Mouse (Mus musculus): ENCODE data around the gene Gm10310.
"Not testable (repeated sequence)": the region's sequence is repeated elsewhere in the genome, so short reads cannot be mapped to it uniquely, and the experiment has no call there.

Gm10310 gene

DNA sequence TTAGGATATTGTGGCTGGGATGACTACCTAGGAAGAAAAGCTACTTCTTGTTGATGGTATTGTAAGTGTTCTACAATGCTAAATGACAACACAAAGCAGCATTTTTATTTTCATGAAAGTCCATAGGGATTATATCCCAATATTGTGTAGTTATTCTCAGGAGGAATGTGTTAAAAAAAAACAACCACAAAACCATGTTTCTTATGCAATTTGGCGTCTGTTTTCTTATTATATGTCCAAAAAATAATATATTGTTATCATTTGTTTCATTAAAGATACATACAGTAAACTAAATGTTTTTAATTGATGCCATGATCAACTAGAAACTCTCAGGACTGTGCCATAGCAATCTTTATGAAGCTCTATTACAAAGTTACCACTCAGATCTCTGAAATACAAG, at the start of gene Gm10310:
TSS of gene Gm10310 (minus strand) at position 101 of the 400 bp plus-strand sequence.
- not testable (repeated sequence) for DNase-seq (ENCODE audit: low spot score)

DNA sequence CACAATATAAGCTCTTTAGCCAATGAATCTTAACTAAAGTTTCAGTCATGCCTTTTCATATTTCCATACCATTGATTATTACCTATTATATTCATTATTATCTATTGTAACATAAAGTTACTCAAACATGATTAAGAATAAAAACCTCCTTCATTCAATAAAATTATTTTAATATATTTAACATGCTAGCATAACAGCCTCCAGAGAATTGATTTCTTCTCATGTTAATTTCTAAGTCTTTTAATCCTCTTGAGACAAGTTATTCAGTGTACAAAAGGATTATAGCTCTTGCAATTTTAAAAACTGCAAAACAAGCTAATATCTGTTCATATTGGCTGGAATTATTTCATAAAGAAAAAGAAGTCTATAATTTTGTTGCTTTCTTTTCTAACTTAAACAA, 45.2 kb upstream of the Gm10310 start, which contains the start of gene Olfr821:
TSS of gene Olfr821 (plus strand) at position 301 of the 400 bp plus-strand sequence.
- no peak for DNase-seq (ENCODE audit: low spot score)

DNA sequence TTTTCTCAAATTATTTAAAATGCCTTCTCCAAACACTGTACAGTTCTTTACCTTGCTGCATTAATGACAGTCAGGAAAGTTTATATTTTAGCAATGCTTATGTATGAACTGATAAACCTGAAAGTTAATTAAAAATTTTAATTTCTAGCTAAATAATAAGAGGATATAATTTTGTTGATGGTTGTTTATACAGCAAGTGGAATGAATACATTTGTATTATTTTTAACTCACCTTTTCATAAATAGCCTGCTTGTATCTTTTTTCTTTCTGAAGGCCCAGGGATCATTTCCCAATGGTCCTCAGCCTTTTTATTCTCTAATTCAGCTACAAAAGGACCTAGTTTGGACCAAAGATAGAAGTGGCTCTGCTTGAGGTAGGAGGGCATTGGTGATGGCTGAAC, 27.5 kb upstream of the Gm10310 start, which contains the start of gene Olfr820:
TSS of gene Olfr820 (plus strand) at position 301 of the 400 bp plus-strand sequence.
- DNase-seq (ENCODE audit: low spot score) = no peak

DNA sequence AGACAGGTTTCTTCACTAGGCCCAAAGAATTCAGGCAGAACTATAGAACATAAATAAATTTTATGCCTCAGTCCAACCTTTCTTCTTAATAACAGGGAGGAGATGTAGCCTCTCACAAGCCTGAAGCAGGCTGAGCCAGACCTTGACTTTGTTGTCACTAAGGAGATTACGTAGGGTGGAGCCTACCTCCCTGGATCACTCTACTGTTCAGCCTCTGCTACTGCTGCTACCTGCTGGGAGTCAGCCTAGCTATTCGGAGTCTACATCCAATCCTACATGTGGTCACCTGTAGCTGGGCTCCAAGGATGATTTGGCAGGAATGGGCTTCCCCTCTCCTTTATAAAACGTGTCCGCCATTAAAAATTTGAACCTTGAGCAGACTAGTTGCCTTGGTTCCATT, 20.5 kb upstream of the Gm10310 start:
- DNase-seq (ENCODE audit: low spot score) = not testable (repeated sequence)

DNA sequence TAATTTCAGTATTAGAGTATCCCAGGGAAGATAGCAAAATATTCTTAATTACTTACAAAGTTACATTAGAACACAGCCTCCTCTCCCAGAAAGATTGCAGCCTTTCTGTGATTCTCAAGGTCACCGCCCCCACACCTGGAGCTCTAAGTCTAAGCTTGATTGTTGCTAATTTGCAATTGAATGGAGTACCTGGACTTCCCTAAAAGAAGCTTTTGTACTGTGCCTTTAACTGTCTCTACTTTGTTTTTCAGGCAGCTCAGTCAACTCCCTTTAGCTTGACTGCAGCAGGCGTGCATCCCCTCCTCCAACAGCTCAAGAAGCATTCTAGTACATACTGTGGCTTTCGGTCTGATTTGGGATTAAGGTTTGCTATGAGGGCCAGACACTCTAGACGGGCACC, 19.2 kb upstream of the Gm10310 start:
- DNase-seq (ENCODE audit: low spot score) = not testable (repeated sequence)

DNA sequence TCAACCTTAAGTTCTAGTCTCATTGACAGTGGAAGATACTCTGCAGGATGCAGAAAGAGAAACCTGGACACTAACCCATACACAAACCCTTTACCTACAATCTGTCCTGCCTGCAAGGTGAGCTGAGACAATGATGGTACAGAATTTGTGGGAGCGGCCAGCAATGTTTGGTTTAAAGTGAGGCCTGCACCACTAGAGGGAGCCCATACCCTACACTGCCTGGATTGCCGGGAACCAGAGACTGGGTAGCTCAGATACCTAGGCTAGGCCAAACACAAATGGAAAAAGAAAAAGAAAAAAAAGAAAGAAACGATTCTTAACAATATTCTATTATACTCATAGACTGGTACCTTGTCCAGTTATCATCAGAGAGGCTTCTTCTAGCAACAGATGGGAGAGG, 3.0 kb downstream of the Gm10310 start:
- not testable (repeated sequence) for DNase-seq (ENCODE audit: low spot score)

DNA sequence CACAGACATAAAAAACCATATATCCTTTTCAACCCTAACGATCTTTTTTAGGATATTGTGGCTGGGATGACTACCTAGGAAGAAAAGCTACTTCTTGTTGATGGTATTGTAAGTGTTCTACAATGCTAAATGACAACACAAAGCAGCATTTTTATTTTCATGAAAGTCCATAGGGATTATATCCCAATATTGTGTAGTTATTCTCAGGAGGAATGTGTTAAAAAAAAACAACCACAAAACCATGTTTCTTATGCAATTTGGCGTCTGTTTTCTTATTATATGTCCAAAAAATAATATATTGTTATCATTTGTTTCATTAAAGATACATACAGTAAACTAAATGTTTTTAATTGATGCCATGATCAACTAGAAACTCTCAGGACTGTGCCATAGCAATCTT, 8.8 kb downstream of the Gm10310 start, which contains the start of gene Olfr247:
TSS of gene Olfr247 (minus strand) at position 101 of the 400 bp plus-strand sequence.
- not testable (repeated sequence) for DNase-seq (ENCODE audit: low spot score)

DNA sequence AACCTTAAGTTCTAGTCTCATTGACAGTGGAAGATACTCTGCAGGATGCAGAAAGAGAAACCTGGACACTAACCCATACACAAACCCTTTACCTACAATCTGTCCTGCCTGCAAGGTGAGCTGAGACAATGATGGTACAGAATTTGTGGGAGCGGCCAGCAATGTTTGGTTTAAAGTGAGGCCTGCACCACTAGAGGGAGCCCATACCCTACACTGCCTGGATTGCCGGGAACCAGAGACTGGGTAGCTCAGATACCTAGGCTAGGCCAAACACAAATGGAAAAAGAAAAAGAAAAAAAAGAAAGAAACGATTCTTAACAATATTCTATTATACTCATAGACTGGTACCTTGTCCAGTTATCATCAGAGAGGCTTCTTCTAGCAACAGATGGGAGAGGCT, 11.9 kb downstream of the Gm10310 start:
- not testable (repeated sequence) for DNase-seq (ENCODE audit: low spot score)

DNA sequence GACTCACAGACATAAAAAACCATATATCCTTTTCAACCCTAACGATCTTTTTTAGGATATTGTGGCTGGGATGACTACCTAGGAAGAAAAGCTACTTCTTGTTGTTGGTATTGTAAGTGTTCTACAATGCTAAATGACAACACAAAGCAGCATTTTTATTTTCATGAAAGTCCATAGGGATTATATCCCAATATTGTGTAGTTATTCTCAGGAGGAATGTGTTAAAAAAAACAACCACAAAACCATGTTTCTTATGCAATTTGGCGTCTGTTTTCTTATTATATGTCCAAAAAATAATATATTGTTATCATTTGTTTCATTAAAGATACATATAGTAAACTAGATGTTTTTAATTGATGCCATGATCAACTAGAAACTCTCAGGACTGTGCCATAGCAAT, 17.7 kb downstream of the Gm10310 start, which contains the start of gene Olfr819:
TSS of gene Olfr819 (minus strand) at position 101 of the 400 bp plus-strand sequence.
- not testable (repeated sequence) for DNase-seq (ENCODE audit: low spot score)

DNA sequence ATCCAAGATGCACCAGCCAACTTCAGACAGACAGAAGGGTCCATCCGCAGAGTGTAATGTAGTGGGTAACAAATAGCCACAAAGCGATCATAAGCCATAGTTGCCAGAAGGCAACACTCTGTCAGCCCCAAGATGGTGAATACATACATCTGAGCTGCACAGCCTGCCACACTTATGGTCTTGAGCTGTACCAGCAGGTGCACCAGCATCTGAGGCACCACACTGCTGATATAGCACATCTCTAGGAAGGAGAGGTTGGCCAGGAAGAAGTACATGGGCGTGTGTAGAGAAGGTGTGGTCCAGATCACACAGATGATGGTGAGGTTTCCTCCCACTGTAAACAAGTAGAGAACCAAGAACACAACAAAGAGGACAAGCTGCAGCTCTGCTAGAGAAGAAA, 18.6 kb downstream of the Gm10310 start:
- DNase-seq (ENCODE audit: low spot score) = not testable (repeated sequence)

DNA sequence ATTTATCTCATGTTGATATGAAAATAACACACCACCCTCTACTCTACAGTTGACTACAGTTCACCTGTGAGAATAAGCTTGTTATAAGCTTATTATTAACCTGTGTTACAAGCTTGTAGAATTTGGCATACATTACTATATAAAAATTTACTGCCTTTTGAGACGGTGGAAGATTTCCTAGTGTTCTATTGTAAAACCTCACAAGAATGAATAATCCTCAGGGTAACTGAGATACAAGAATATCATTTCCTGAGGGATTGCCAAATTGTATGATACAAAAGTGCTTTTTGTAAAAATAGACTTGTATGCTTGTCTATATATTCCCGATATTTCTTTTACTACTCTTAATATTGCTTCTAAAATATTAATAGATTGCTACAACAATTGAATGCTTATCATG, 35.9 kb downstream of the Gm10310 start, which contains the start of gene Olfr818:
TSS of gene Olfr818 (minus strand) at position 101 of the 400 bp plus-strand sequence.
- DNase-seq (ENCODE audit: low spot score) = no peak

Measured in urinary bladder, postnatal 25 days (tissue).